In genomic region chr4:137503509-137503971, GRCm38 (mm10) we compare ENCODE assay signal across 11 mouse cellular contexts. TPM values are rescaled to one million over a fixed set of nuclear protein-coding genes. Genes with fewer than 3 reads are reported as not detected.
DNase-seq lines count a peak whose midpoint lies in the region; ATAC-seq lines count a peak whose summit lies in the region.
"Had no signal": no experiment of that assay in that cellular context is flagged by ENCODE, and none has a peak within 500 bp of the region (broad histone marks: within the 10 kb centered on the region; RNA-seq: fewer than 3 reads in every experiment).

No protein-coding gene starts in this region.

- H3K4me3 ChIP-seq in neural tube, embryonic 14.5 days (ENCODE audit: low read depth, low read length) = no peak overlapping the region
- no peak overlapping the region for H3K4me3 ChIP-seq in limb, embryonic 12.5 days (replicated peaks)
- H3K4me3 ChIP-seq: erythroblast, embryonic 14.5 days had no signal

- no peaks in the 10 kb centered on the region for H3K27me3 ChIP-seq in neural tube, embryonic 14.5 days (ENCODE audit: control insufficient read depth, insufficient read depth, low read length)
- no peaks in the 10 kb centered on the region for H3K27me3 ChIP-seq in limb, embryonic 12.5 days

- H3K4me1 ChIP-seq in neural tube, embryonic 14.5 days (ENCODE audit: control insufficient read depth, insufficient read depth, low read length) = no peaks in the 10 kb centered on the region
- H3K4me1 ChIP-seq in limb, embryonic 12.5 days (replicated peaks) = peaks cover 14% of the 10 kb centered on the region

- H3K4me2 ChIP-seq in neural tube, embryonic 14.5 days (ENCODE audit: low read depth, low read length) = no peak overlapping the region
- no peak overlapping the region for H3K4me2 ChIP-seq in limb, embryonic 12.5 days

- H3K9me3 ChIP-seq in neural tube, embryonic 14.5 days (ENCODE audit: control insufficient read depth, low read length) = no peaks in the 10 kb centered on the region
- H3K9me3 ChIP-seq in limb, embryonic 12.5 days = no peaks in the 10 kb centered on the region

- no peaks in the 10 kb centered on the region for H3K36me3 ChIP-seq in neural tube, embryonic 14.5 days (ENCODE audit: control insufficient read depth, insufficient read depth, low read length)
- H3K36me3 ChIP-seq in limb, embryonic 12.5 days = peaks cover 64% of the 10 kb centered on the region

- peak; percentile 29 to 48 for DNase-seq in frontal cortex, postnatal 10 days (ENCODE audit: low spot score in 2 of 2)
- peak; percentile 53 for DNase-seq in layer of hippocampus, adult 11-12 months (ENCODE audit: low spot score)
- DNase-seq in layer of hippocampus, adult 9-10 months (ENCODE audit: low spot score) = no peak
- no peak for DNase-seq in neural tube, embryonic 10.5 days (ENCODE audit: extremely low spot score, low spot score)
- no peak for DNase-seq in natural killer cell, adult 2 months (ENCODE audit: low spot score in 2 of 2)
- DNase-seq: cerebellum, adult 9-11 months; gastrocnemius, postnatal 10 days had no signal

- 72% methylated on average over 6 of the region's 6 CpGs for WGBS in neural tube, embryonic 14.5 days
- WGBS in limb, embryonic 12.5 days = 88% methylated on average over 6 of the region's 6 CpGs

- H3K9ac ChIP-seq in neural tube, embryonic 14.5 days (replicated peaks; ENCODE audit: low read depth, low read length) = no peak overlapping the region
- no peak overlapping the region for H3K9ac ChIP-seq in limb, embryonic 12.5 days (replicated peaks)

- H3K27ac ChIP-seq in neural tube, embryonic 14.5 days (ENCODE audit: low read depth, low read length) = no peak overlapping the region
- H3K27ac ChIP-seq in limb, embryonic 12.5 days = 0 out of 2 replicates have a peak overlapping the region, but pooled peaks have one; percentile 35

- no peak for ATAC-seq in frontal cortex, adult (ENCODE audit: low TSS enrichment)
- peak; percentile 31; the same call in 1 of the 2 replicates for ATAC-seq in neural tube, embryonic 14.5 days (ENCODE audit: low read depth)
- ATAC-seq in limb, embryonic 12.5 days (ENCODE audit: insufficient number of reproducible peaks, insufficient read depth, low FRiP score, low TSS enrichment, low read depth) = peak; percentile 43; the same call in 1 of the 2 replicates

RNA-seq across cellular contexts. Expression of gene Hspg2, which starts 35.0 kb away (rescaled TPM):
- polyA plus RNA-seq in neural tube, embryonic 14.5 days (2014; fragmentation: Nextera tagmentation; extraction: Ambion mirVana) = 2.7 and 10.8 TPM in 2 replicates
- 14.3 and 18.8 TPM in 2 replicates for polyA plus RNA-seq in limb, embryonic 12.5 days (2016; fragmentation: Nextera tagmentation; extraction: Ambion mirVana)

RNA-seq across cellular contexts. Expression of gene 1700013G24Rik, which starts 50.5 kb away (rescaled TPM):
- not detected in 2 replicates for polyA plus RNA-seq in neural tube, embryonic 14.5 days (2014; fragmentation: Nextera tagmentation; extraction: Ambion mirVana)
- polyA plus RNA-seq in limb, embryonic 12.5 days (2016; fragmentation: Nextera tagmentation; extraction: Ambion mirVana) = not detected in 2 replicates
- polyA plus RNA-seq: erythroblast, embryonic 14.5 days had no signal

Comparison
In these comparisons a context has a peak if more than half of its experiments do, and no peak if none do; other contexts are left out.
1. DNase-seq: peak in frontal cortex, postnatal 10 days (2 of 2) and layer of hippocampus, adult 11-12 months (single experiment); none in layer of hippocampus, adult 9-10 months (single experiment), neural tube, embryonic 10.5 days (single experiment) and natural killer cell, adult 2 months (0 of 2).